Mouse (Mus musculus) midbrain, embryonic 11.5 days (tissue): ENCODE measurements around the gene Hoxb2. TPM values are rescaled to one million over a fixed set of nuclear protein-coding genes. Genes with fewer than 3 reads are reported as not detected.

Source experiments
- ATAC-seq: fragments of 200-750 bp; cut with Nextera tagmentation; 2 replicates; pipeline ENCODE4 v1.8.0; 2017; ENCODE audit warnings: moderate TSS enrichment, moderate library complexity; ENCODE audit not compliant: low FRiP score
- DNase-seq: peaks from one replicate; pipeline ENCODE4 v3.0.0; 2015; ENCODE audit warnings: low spot score; ENCODE audit errors: missing footprints
- H3K27ac ChIP-seq: fragments of 300-500 bp; sonication (generic); 2 replicates; pipeline ENCODE4 v1.5.1; 2014; ENCODE audit warnings: low read depth, low read length
- H3K27me3 ChIP-seq: fragments of 300-500 bp; sonication (generic); 2 replicates; pipeline ENCODE4 v1.6.1; 2014; ENCODE audit warnings: mild to moderate bottlenecking, low read length, moderate library complexity, mixed read lengths; ENCODE audit not compliant: control insufficient read depth, insufficient read depth
- H3K36me3 ChIP-seq: fragments of 300-500 bp; sonication (generic); 2 replicates; pipeline ENCODE4 v1.6.1; 2014; ENCODE audit warnings: mild to moderate bottlenecking, low read length, moderate library complexity, mixed read lengths; ENCODE audit not compliant: control insufficient read depth, insufficient read depth
- H3K4me1 ChIP-seq: fragments of 300-500 bp; sonication (generic); 2 replicates; pipeline ENCODE4 v1.6.1; 2014; ENCODE audit warnings: low read length; ENCODE audit not compliant: control insufficient read depth, insufficient read depth
- H3K4me2 ChIP-seq: fragments of 300-500 bp; sonication (generic); 2 replicates; pipeline ENCODE4 v1.6.1; 2014; ENCODE audit warnings: mild to moderate bottlenecking, moderate library complexity
- H3K4me3 ChIP-seq: fragments of 300-500 bp; sonication (generic); 2 replicates; pipeline ENCODE4 v1.5.1; 2014; ENCODE audit warnings: low read depth, low read length
- H3K9ac ChIP-seq: fragments of 300-500 bp; sonication (generic); 2 replicates; pipeline ENCODE4 v1.6.1; 2014; ENCODE audit warnings: low read length
- H3K9me3 ChIP-seq: fragments of 300-500 bp; sonication (generic); 2 replicates; pipeline ENCODE4 v1.6.1; 2016; ENCODE audit warnings: low read length; ENCODE audit not compliant: control insufficient read depth
- WGBS: fragments of 180-500 bp; shearing (Covaris S2); extraction: QIAGEN DNeasy Blood & Tissue Kit; methylation state at CpG from one replicate; pipeline ENCODE4 v1.1.7; 2014; 5-methylcytosine and 5-hydroxymethylcytosine counted together
- polyA plus RNA-seq: library from polyadenylated mRNA; unstranded; fragments of >200 nt; fragmentation: Nextera tagmentation; extraction: Ambion mirVana; gene quantifications from 2 replicates; pipeline ENCODE4 v1.2.1, GENCODE M21; 2014

Hoxb2 gene
- polyA plus RNA-seq, 1 experiment from 2014 or later, result not detected

DNA sequence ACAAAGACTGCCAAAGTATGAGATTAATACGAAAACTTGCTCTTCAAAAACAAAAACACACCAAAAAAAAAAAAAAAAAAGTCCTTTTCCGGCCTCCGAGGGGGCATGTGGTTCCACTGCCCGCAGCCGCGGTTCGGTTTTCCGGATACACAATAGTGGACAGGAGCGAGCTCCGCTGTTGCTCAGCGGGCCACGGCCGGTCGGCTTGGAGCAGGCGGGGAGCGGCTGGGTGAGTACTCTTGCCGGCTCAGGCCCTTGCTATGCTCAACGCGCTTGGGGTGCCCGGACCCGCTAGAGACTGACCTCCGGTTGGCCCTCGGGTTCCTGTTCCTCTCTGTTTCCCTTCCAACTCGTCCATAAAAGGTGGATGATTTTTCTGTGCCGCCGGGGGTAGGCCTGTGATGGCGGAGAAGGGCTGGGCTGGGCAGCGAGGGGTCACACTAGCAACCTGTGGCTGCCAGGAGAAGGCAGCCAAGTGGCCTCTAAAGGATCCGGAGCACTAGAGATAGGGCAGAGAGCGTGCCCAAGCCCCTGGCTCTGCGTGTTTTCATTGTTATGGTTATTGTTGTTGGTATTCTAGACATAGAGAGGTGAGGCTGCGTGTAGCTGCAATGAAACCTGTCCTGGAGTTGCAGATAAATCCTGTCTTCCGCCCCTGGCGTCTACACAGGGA lies 35.5 kb upstream of the Hoxb2 start:
- Histone ChIP-seq H3K36me3 (no peaks in the 10 kb centered on the region), H3K4me2 (no peak overlapping the region), H3K9me3 (no peaks in the 10 kb centered on the region), H3K27me3 (peaks cover 100% of the 10 kb centered on the region), H3K27ac (no peak overlapping the region), H3K4me3 (no peak overlapping the region), H3K4me1 (peaks cover 7% of the 10 kb centered on the region), H3K9ac (no peak overlapping the region)
- ATAC-seq (no peak), DNase-seq (no peak)
- WGBS, result under 1% methylated on average over 34 of the region's 34 CpGs

DNA sequence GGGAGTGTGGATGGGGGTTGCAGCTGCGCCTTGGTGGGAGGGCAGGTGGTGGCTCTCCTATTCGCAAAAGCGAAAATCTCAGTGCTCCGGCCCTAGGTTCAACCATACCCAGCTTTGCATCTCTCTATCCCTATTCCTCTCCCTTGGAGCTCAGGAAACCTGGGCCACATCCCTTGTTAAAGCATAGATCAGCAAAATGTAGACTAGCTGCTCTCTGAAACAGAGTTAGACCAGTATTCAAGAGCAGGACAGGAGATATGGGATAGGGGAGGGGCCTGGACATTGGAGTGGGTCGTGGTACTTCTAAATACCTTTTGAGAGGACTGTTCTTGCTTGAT lies 35.0 kb upstream of the Hoxb2 start:
- Histone ChIP-seq H3K36me3 (no peaks in the 10 kb centered on the region), H3K4me3 (no peak overlapping the region), H3K27me3 (peaks cover 100% of the 10 kb centered on the region), H3K4me1 (peaks cover 7% of the 10 kb centered on the region), H3K4me2 (no peak overlapping the region), H3K9me3 (no peaks in the 10 kb centered on the region), H3K9ac (no peak overlapping the region), H3K27ac (no peak overlapping the region)
- ATAC-seq (no peak), DNase-seq (peak; percentile 94)
- WGBS, result 2% methylated on average over 5 of the region's 5 CpGs

DNA sequence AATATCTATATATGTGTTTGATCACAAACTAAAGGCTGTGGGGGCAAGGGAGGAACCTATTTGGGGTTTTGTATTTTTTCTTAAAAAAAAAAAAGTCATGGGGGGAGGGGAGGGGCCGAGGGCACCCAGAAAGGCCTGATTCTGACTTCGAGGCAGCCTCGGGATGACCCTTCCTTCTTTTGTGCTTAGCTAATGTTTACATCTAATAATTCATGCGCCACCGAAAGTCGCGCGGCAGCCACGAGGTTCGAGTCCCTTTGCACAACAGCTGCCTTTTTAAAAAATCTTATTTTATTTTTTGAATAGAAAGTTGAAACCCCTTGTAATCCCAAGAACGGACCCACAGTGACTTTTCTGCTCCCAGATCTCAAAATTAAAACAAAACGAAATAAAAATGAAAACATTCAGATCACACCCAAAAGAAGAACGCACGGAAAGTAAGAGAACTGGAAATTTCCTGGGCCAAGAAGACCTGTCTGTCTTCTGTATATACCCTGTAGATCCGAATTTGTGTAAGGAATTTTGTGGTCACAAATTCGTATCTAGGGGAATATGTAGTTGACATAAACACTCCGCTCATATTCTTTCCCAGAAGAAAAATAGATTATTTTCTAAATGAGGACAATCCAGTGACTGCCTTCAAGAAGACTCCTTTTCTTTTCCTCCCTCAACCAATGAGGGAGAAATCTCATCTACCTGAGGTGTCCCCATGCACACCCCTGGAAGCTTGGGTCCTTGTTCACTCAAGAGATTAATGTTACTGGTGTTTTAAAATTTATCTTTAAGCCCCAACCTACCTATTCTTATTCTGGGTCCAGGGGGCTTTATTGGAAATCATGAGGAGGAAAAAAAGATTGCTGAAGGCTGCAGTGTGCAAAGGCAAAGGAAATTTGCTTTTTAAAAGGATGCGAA lies 33.4 kb upstream of the Hoxb2 start:
- ATAC-seq (no peak), DNase-seq (peak; percentile 94)
- Histone ChIP-seq H3K4me2 (no peak overlapping the region), H3K27ac (no peak overlapping the region), H3K4me3 (no peak overlapping the region), H3K36me3 (no peaks in the 10 kb centered on the region), H3K27me3 (peaks cover 100% of the 10 kb centered on the region), H3K4me1 (peaks cover 5% of the 10 kb centered on the region), H3K9me3 (no peaks in the 10 kb centered on the region), H3K9ac (no peak overlapping the region)
- WGBS, result 7% methylated on average over 18 of the region's 18 CpGs

DNA sequence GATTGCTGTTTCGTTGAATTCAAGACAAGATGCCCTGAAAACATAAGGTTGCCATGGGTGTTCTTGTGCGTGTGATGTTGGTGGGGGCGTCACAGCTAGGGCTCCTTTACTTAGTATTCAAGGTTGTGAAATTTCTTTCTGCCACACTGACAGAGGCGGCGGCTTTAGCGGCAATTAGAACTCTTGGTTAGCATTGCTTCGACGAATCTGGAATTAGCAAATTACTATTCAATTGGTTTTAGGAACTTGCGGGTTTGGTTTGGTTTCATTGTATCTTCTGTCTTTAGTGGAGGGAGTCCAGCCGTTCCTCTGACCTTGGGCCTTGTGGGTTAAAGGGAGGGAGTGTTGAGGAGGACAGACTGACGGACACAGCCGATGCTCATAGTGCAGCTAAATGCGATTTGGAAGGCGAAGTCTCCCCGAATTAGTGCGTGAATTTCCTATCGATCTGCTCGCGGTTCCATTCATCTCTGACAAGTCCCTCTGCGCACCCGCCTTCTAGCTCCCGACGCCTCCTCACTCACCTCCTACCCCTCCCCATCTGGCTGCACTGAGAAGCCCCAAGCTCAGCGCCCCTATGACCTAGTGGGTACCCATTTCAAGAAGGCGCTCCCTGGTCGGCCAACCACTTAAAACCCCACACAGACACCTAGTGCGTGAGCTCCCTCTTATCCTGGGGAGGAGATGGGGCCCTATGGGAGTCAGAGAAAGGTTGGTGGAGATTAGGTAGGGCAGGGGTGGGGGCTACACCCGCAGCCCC lies 32.5 kb upstream of the Hoxb2 start, which contains the start of gene Hoxb4:
Gene Hoxb4 (plus strand): TSS at position 660 of the 760 bp plus-strand sequence.
- peak; percentile 95 for DNase-seq
- Histone ChIP-seq H3K4me1 (peaks cover 5% of the 10 kb centered on the region), H3K4me2 (peak within 1 kb of the TSS; percentile 39), H3K36me3 (no peaks in the 10 kb centered on the region), H3K4me3 (peak within 1 kb of the TSS; percentile 24), H3K9ac (no peak within 1 kb of the TSS), H3K9me3 (no peaks in the 10 kb centered on the region), H3K27me3 (peaks cover 100% of the 10 kb centered on the region), H3K27ac (no peak within 1 kb of the TSS)
- ATAC-seq, result no peak; the same call in 1 of the 2 replicates
- WGBS, result 2% methylated on average over 28 of the region's 28 CpGs

DNA sequence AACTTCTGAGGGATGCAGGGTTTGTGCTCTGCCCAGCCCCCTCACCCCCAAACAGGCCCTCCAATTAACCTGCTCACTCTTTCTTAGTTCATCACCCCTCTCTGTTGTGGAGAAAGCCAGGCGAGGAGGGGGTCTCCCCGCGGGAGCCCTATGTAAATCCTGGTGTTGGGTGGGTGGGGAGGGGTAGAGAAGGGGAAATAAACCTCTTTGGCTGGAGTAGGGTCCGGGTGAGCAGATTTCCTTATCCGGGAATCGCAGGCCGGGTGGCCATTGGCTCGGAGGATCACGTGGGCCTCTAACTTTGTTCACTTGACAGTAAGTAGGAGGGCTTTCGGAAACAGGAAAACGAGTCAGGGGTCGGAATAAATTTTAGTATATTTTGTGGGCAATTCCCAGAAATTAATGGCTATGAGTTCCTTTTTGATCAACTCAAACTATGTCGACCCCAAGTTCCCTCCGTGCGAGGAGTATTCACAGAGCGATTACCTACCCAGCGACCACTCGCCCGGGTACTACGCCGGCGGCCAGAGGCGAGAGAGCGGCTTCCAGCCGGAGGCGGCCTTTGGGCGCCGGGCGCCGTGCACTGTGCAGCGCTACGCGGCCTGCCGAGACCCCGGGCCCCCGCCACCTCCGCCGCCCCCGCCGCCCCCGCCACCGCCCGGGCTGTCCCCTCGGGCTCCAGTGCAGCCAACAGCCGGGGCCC lies 31.8 kb upstream of the Hoxb2 start:
- peaks cover 100% of the 10 kb centered on the region for H3K27me3 ChIP-seq
- peaks cover 5% of the 10 kb centered on the region for H3K4me1 ChIP-seq
- no peak for DNase-seq
- H3K36me3 ChIP-seq, result no peaks in the 10 kb centered on the region
- WGBS, result under 1% methylated on average over 44 of the region's 45 CpGs
- peak overlapping the region; percentile 39 for H3K4me2 ChIP-seq
- H3K4me3 ChIP-seq, result peak overlapping the region; percentile 24
- no peak overlapping the region for H3K9ac ChIP-seq
- H3K9me3 ChIP-seq, result no peaks in the 10 kb centered on the region
- no peak overlapping the region for H3K27ac ChIP-seq
- ATAC-seq, result no peak; the same call in 1 of the 2 replicates

DNA sequence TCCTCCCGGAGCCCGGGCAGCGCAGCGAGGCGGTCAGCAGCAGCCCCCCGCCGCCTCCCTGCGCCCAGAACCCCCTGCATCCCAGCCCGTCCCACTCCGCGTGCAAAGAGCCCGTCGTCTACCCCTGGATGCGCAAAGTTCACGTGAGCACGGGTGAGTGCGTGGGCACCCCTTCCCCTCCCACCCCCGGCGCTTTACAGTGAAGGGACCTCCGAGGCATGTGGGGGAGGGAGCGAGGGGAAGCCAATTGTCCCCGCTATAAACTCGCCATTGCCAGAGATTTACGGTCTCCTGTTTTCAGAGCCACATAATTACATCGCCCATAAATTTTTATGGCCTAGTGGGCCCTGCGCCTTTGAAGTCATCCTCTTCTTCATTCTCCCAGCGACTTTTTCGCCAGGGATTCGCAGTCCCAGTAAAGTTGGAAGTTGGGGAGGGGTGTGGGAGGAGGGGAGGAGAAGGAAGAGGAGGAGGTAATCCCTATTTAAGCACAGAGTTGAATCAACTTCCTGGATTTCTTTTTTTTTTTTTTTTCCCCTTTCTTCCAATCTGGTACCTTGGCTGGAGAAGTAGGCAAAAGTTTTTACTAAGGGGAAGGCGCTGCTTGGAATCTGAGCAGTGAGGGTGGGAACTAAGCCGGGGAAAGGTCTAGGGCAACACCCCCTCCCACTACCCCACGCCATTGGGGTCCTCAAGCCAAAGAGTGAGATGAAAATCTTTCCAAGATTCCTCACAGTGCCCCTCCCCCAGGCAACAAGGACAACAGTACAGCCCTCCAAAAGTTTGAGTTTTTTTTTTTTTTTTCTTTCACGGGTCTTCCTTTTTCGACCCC lies 31.0 kb upstream of the Hoxb2 start:
- ATAC-seq, result no peak
- Histone ChIP-seq H3K27ac (no peak overlapping the region), H3K9ac (no peak overlapping the region)

DNA sequence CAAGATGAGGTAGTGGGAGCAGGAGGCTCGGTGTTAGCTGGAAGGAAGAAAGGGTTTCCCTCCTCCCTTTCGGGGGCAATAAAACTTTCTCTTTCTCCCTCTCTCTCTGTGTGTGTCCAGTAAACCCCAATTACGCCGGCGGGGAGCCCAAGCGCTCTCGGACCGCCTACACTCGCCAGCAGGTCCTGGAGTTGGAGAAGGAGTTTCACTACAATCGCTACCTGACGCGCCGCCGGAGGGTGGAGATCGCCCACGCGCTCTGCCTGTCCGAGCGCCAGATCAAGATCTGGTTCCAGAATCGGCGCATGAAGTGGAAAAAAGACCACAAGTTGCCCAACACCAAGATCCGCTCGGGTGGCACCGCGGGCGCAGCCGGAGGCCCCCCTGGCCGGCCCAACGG lies 30.4 kb upstream of the Hoxb2 start:
- under 1% methylated on average over 28 of the region's 29 CpGs for WGBS
- H3K4me2 ChIP-seq, result no peak overlapping the region
- ATAC-seq (no peak), DNase-seq (no peak)
- H3K36me3 ChIP-seq, result no peaks in the 10 kb centered on the region
- H3K9me3 ChIP-seq, result no peaks in the 10 kb centered on the region
- H3K27ac ChIP-seq, result no peak overlapping the region
- H3K4me1 ChIP-seq, result peaks cover 5% of the 10 kb centered on the region
- peaks cover 100% of the 10 kb centered on the region for H3K27me3 ChIP-seq
- no peak overlapping the region for H3K9ac ChIP-seq
- no peak overlapping the region for H3K4me3 ChIP-seq

More for the DNA sequence above, 31.0 kb upstream of the Hoxb2 start:
- Histone ChIP-seq H3K36me3 (no peaks in the 10 kb centered on the region), H3K4me2 (peak overlapping the region; percentile 39), H3K4me3 (peak overlapping the region; percentile 24), H3K4me1 (peaks cover 5% of the 10 kb centered on the region), H3K9me3 (no peaks in the 10 kb centered on the region), H3K27me3 (peaks cover 100% of the 10 kb centered on the region)
- peak; percentile 94 for DNase-seq
- under 1% methylated on average over 34 of the region's 34 CpGs for WGBS

DNA sequence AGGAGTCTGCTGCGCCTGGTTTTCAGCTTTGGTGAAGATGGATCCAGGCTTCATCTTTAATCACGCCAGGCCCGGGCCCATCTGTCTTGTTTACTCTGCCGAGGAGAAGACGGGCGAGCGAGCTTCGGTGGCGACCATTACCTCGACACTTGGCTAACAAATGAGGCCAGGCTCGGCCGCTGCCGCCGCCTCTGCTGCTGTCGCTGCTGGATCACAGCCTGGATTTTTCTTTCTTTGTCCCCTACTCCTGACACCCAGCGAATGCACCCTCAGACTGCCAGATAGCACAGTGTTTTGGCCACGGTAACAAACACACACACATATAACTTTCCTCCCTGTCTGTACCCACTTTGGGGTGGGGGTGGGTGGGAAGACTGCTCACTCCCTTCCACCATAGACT lies 29.6 kb upstream of the Hoxb2 start:
- DNase-seq, result no peak
- 2% methylated on average over 17 of the region's 17 CpGs for WGBS
- H3K4me3 ChIP-seq, result no peak overlapping the region

More for the DNA sequence above, 29.6 kb upstream of the Hoxb2 start:
- Histone ChIP-seq H3K4me2 (no peak overlapping the region), H3K9me3 (no peaks in the 10 kb centered on the region), H3K27ac (no peak overlapping the region), H3K9ac (no peak overlapping the region), H3K27me3 (peaks cover 100% of the 10 kb centered on the region), H3K4me1 (peaks cover 5% of the 10 kb centered on the region), H3K36me3 (no peaks in the 10 kb centered on the region)
- ATAC-seq, result no peak
